Mouse (Mus musculus): ENCODE results near the gene Slc2a4. TPM values are rescaled to one million over a fixed set of nuclear protein-coding genes. Genes with fewer than 3 reads are reported as not detected.

Slc2a4 gene
- total RNA-seq, 2 experiments from 2014 or later: 402 to 439 TPM

- peak; percentile 95 to 98 for DNase-seq
Measured at GRCm38 (mm10) chr11:69901406-69901846, 46.6 kb downstream of the Slc2a4 start.

- DNase-seq: peak; percentile 92 to 96
Measured at GRCm38 (mm10) chr11:69900471-69901405, 47.2 kb downstream of the Slc2a4 start, which contains the start of the genes 2810408A11Rik and Neurl4. Gene 2810408A11Rik, minus strand, starts transcription at chr11:69900987. Gene Neurl4, plus strand, starts transcription at chr11:69901072.

- DNase-seq: no peak
Measured at GRCm38 (mm10) chr11:69899870-69900269, 48.1 kb downstream of the Slc2a4 start.

- no peak for DNase-seq
Measured at GRCm38 (mm10) chr11:69895291-69895690, 52.7 kb downstream of the Slc2a4 start, which contains the start of gene Acap1. Gene Acap1, minus strand, starts transcription at chr11:69895539.

- DNase-seq: no peak
Measured at GRCm38 (mm10) chr11:69894671-69895070, 53.3 kb downstream of the Slc2a4 start.

Small RNA genes lying within 50 kb of the gene (microRNA-seq; reads per million reads assigned to microRNA genes)
- gene Gm44349: 0 to 0.76 reads per million in 2 experiments

Other genes with a start within 250 kb of the Slc2a4 start
- 10 to 100 TPM; 27.4 to 33.4 TPM for gene Polr2a, start 189.6 kb downstream of the Slc2a4 start, total RNA-seq (2021)
- gene Slc35g3, start 186.2 kb downstream of the Slc2a4 start, total RNA-seq (2021): not detected
- gene Zbtb4, start 182.3 kb downstream of the Slc2a4 start, total RNA-seq (2021): 10 to 100 TPM; 41.7 to 44.7 TPM
- gene Chrnb1, start 152.2 kb downstream of the Slc2a4 start, total RNA-seq (2021): 1 to 10 TPM; 2.0 to 4.6 TPM
- gene Fgf11, start 146.3 kb downstream of the Slc2a4 start, total RNA-seq (2021): 1 to 10 TPM; 2.6 to 3.0 TPM
- under 1 TPM; 0.17 to 0.49 TPM for gene Tmem102, start 142.6 kb downstream of the Slc2a4 start, total RNA-seq (2021)
- gene Gm39566, start 132.9 kb downstream of the Slc2a4 start, total RNA-seq (2021): not detected
- not detected for gene Spem2, start 129.7 kb downstream of the Slc2a4 start, total RNA-seq (2021)
- gene Spem1, start 126.0 kb downstream of the Slc2a4 start, total RNA-seq (2021): not detected
- gene Nlgn2, start 110.4 kb downstream of the Slc2a4 start, total RNA-seq (2021): 1 to 10 TPM; 3.3 to 3.9 TPM
- gene Tmem256, start 109.7 kb downstream of the Slc2a4 start, total RNA-seq (2021): 100 to 1,000 TPM; 232 to 246 TPM
- 10 to 100 TPM; 19.6 to 21.4 TPM for gene Plscr3, start 101.8 kb downstream of the Slc2a4 start, total RNA-seq (2021)
- not detected for gene Tnk1, start 89.5 kb downstream of the Slc2a4 start, total RNA-seq (2021)
- not detected for gene Tmem95, start 70.2 kb downstream of the Slc2a4 start, total RNA-seq (2021)
- gene Kctd11, start 66.8 kb downstream of the Slc2a4 start, total RNA-seq (2021): 1 to 10 TPM; 2.0 to 2.5 TPM
- gene Acap1, start 52.6 kb downstream of the Slc2a4 start, total RNA-seq (2021): 1 to 10 TPM in 1 of 2 experiments, under 1 TPM in 1; 0.72 to 4.4 TPM
- gene 2810408A11Rik, start 47.2 kb downstream of the Slc2a4 start, total RNA-seq (2021): under 1 TPM in 1 of 2 experiments, not detected in 1; 0.41 TPM
- gene Neurl4, start 47.1 kb downstream of the Slc2a4 start, total RNA-seq (2021): 10 to 100 TPM; 42.1 to 48.0 TPM
- gene Gps2, start 34.3 kb downstream of the Slc2a4 start, total RNA-seq (2021): 10 to 100 TPM; 26.2 to 27.5 TPM
- 100 to 1,000 TPM; 415 to 425 TPM for gene Eif5a, start 26.2 kb downstream of the Slc2a4 start, total RNA-seq (2021)
- gene Ybx2, start 12.4 kb downstream of the Slc2a4 start, total RNA-seq (2021): 10 to 100 TPM; 14.6 to 23.1 TPM
- 1 to 10 TPM in 1 of 2 experiments, not detected in 1; 1.3 TPM for gene Cldn7, start 16.6 kb upstream of the Slc2a4 start, total RNA-seq (2021)
- gene Ctdnep1, start 33.0 kb upstream of the Slc2a4 start, total RNA-seq (2021): 100 to 1,000 TPM; 130 to 144 TPM
- gene Elp5, start 34.3 kb upstream of the Slc2a4 start, total RNA-seq (2021): 10 to 100 TPM; 46.2 to 53.1 TPM
- gene Gabarap, start 43.0 kb upstream of the Slc2a4 start, total RNA-seq (2021): 100 to 1,000 TPM; 285 to 320 TPM
- gene Phf23, start 47.6 kb upstream of the Slc2a4 start, total RNA-seq (2021): 10 to 100 TPM; 18.4 to 19.7 TPM
- gene Dvl2, start 52.4 kb upstream of the Slc2a4 start, total RNA-seq (2021): 1 to 10 TPM; 3.4 to 4.8 TPM
- gene Acadvl, start 67.2 kb upstream of the Slc2a4 start, total RNA-seq (2021): 1,000 to 10,000 TPM; 1,326 to 1,372 TPM
- gene Dlg4, start 68.8 kb upstream of the Slc2a4 start, total RNA-seq (2021): 1 to 10 TPM; 5.9 to 6.8 TPM
- gene Asgr1, start 105.9 kb upstream of the Slc2a4 start, total RNA-seq (2021): not detected
- gene Asgr2, start 144.5 kb upstream of the Slc2a4 start, total RNA-seq (2021): under 1 TPM in 1 of 2 experiments, not detected in 1; 0.21 TPM
- gene Mgl2, start 182.1 kb upstream of the Slc2a4 start, total RNA-seq (2021): 1 to 10 TPM; 3.5 to 5.1 TPM
- gene Clec10a, start 208.0 kb upstream of the Slc2a4 start, total RNA-seq (2021): 1 to 10 TPM; 3.1 to 3.5 TPM